Comparison of ENCODE assay signal across 18 mouse cellular contexts in genomic region chr2:35769398-35769797, GRCm38 (mm10).
"Had no signal": no experiment of that assay in that cellular context is flagged by ENCODE, and none has a peak within 500 bp of the region (broad histone marks: within the 10 kb centered on the region; RNA-seq: fewer than 3 reads in every experiment).

No protein-coding gene starts in this region.

- H3K4me1 ChIP-seq: liver, embryonic 15.5 days had no signal

- H3K9me3 ChIP-seq: kidney, embryonic 15.5 days; limb, embryonic 13.5 days; liver, embryonic 12.5 days; liver, embryonic 15.5 days; lung, embryonic 15.5 days; midbrain, embryonic 13.5 days had no signal

- H3K4me3 ChIP-seq: kidney, embryonic 15.5 days; limb, embryonic 13.5 days; liver, embryonic 12.5 days; liver, embryonic 15.5 days; lung, embryonic 15.5 days; midbrain, embryonic 13.5 days; myocyte had no signal

- H3K27ac ChIP-seq: kidney, embryonic 15.5 days; limb, embryonic 13.5 days; liver, embryonic 12.5 days; liver, embryonic 15.5 days; lung, embryonic 15.5 days; midbrain, embryonic 13.5 days had no signal

- H3K27me3 ChIP-seq: kidney, embryonic 15.5 days; liver, embryonic 15.5 days; lung, embryonic 15.5 days had no signal

- DNase-seq: kidney, adult 11 months; kidney, adult 8-10 months; kidney, postnatal 10 days; kidney, postnatal 36 days; left cerebral cortex, postnatal 4 days; liver; lung, adult 18-20 months; lung, postnatal 10 days; lung, postnatal 36 days; thymus, adult 18-20 months; thymus, postnatal 36 days had no signal

- H3K36me3 ChIP-seq: kidney, embryonic 15.5 days; limb, embryonic 13.5 days; liver, embryonic 12.5 days; liver, embryonic 15.5 days; lung, embryonic 15.5 days; midbrain, embryonic 13.5 days had no signal
